Mouse (Mus musculus) fibroblast of lung, adult 2 months (primary cell): ENCODE results near the gene Tmem248.
A peak's percentile ranks its signal among the peaks of the same experiment; 100 is the strongest.

ENCODE experiments used
- DNase-seq: peaks from one replicate; pipeline ENCODE4 v3.0.0-alpha.2; 2011; ENCODE audit warnings: low read depth

Gene Tmem248

GRCm38 (mm10) chr5:130216781-130217180 lies at the start of gene Tmem248:
Gene Tmem248 (plus strand): TSS chr5:130217081.
- DNase-seq = no peak

GRCm38 (mm10) chr5:130169109-130169508 lies 47.8 kb upstream of the Tmem248 start:
- DNase-seq = no peak

GRCm38 (mm10) chr5:130170666-130171422 lies 46.0 kb upstream of the Tmem248 start:
- no peak for DNase-seq

GRCm38 (mm10) chr5:130171423-130171954 lies 45.4 kb upstream of the Tmem248 start, which contains the start of gene Rabgef1:
Gene Rabgef1 (plus strand): TSS chr5:130171798.
- peak; percentile 60 for DNase-seq

GRCm38 (mm10) chr5:130171956-130172601 lies 44.8 kb upstream of the Tmem248 start:
- DNase-seq = peak; percentile 42

GRCm38 (mm10) chr5:130173012-130173411 lies 43.9 kb upstream of the Tmem248 start:
- DNase-seq = no peak

- no peak for DNase-seq
These were observed 39.0 kb upstream of the Tmem248 start for GRCm38 (mm10) chr5:130177871-130178270.

- no peak for DNase-seq
These were observed 36.5 kb upstream of the Tmem248 start for GRCm38 (mm10) chr5:130180362-130180761.

- DNase-seq = no peak
These were observed 34.9 kb upstream of the Tmem248 start for GRCm38 (mm10) chr5:130181740-130182540.

- no peak for DNase-seq
These were observed 34.4 kb upstream of the Tmem248 start for GRCm38 (mm10) chr5:130182541-130182821.

GRCm38 (mm10) chr5:130184193-130184856 lies 32.6 kb upstream of the Tmem248 start:
- no peak for DNase-seq

GRCm38 (mm10) chr5:130185312-130185711 lies 31.6 kb upstream of the Tmem248 start:
- DNase-seq = peak; percentile 46

- no peak for DNase-seq
These were observed 29.5 kb upstream of the Tmem248 start for GRCm38 (mm10) chr5:130187383-130187782.

GRCm38 (mm10) chr5:130190909-130191308 lies 26.0 kb upstream of the Tmem248 start:
- DNase-seq = no peak

GRCm38 (mm10) chr5:130191865-130192264 lies 25.0 kb upstream of the Tmem248 start:
- no peak for DNase-seq

- no peak for DNase-seq
These were observed 24.4 kb upstream of the Tmem248 start for GRCm38 (mm10) chr5:130192356-130192944.

GRCm38 (mm10) chr5:130193760-130194159 lies 23.1 kb upstream of the Tmem248 start:
- no peak for DNase-seq

GRCm38 (mm10) chr5:130196307-130196706 lies 20.6 kb upstream of the Tmem248 start:
- no peak for DNase-seq

- no peak for DNase-seq
These were observed 19.4 kb upstream of the Tmem248 start for GRCm38 (mm10) chr5:130197454-130197853.

- no peak for DNase-seq
These were observed 18.9 kb upstream of the Tmem248 start for GRCm38 (mm10) chr5:130197981-130198380.

- no peak for DNase-seq
These were observed 16.4 kb upstream of the Tmem248 start for GRCm38 (mm10) chr5:130200233-130201029.
